Mouse (Mus musculus) cerebellum, adult 2 months (tissue): Measurements from ENCODE around the gene Arpin. TPM values are rescaled to one million over a fixed set of nuclear protein-coding genes. Genes with fewer than 3 reads are reported as not detected.

Experiments
- DNase-seq, 2 experiments: peaks; one replicate each; pipeline ENCODE4 v3.0.0; 2021
- H3K27ac ChIP-seq: fragments of 200-500 bp; 2 replicates; pipeline ENCODE4 v1.5.1; 2012; ENCODE audit warnings: low read length, control low read depth, inconsistent platforms; ENCODE audit not compliant: insufficient read depth
- H3K27me3 ChIP-seq: fragments of 200-500 bp; 2 replicates; pipeline ENCODE4 v1.6.1; 2012; ENCODE audit warnings: inconsistent platforms, mild to moderate bottlenecking, low read length, moderate library complexity; ENCODE audit not compliant: control insufficient read depth, insufficient read depth
- H3K4me1 ChIP-seq: fragments of 200-500 bp; 2 replicates; pipeline ENCODE4 v1.6.1; 2011; ENCODE audit warnings: low read length; ENCODE audit not compliant: control insufficient read depth, insufficient read depth
- H3K4me3 ChIP-seq: fragments of 200-500 bp; replicated peaks from 2 replicates; pipeline ENCODE3; 2011; ENCODE audit warnings: mild to moderate bottlenecking, low read depth, low read length, control low read depth; ENCODE audit not compliant: insufficient read depth
- CTCF ChIP-seq: fragments of 200-500 bp; IDR thresholded peaks from 2 replicates; pipeline ENCODE4 v1.5.1; 2011; ENCODE audit warnings: low read depth, mild to moderate bottlenecking, control low read depth, low read length, moderate library complexity, borderline replicate concordance; ENCODE audit not compliant: insufficient read depth
- POLR2A ChIP-seq: fragments of 200-500 bp; IDR thresholded peaks from 2 replicates; pipeline ENCODE4 v1.6.1; 2011; ENCODE audit warnings: low read length, control low read depth, borderline replicate concordance; ENCODE audit not compliant: insufficient read depth
- WGBS: fragments of 180-500 bp; shearing (Covaris S2); methylation state at CpG from one replicate; pipeline ENCODE4 v1.1.7; 2018; 5-methylcytosine and 5-hydroxymethylcytosine counted together
- polyA plus RNA-seq: library from polyadenylated mRNA; depleted of rRNA; stranded (reverse); fragments of >200 nt; gene quantifications from 2 replicates; pipeline ENCODE4 v1.2.3, GENCODE M21; 2012; rRNA removed

Arpin gene
- 22.5 and 22.8 TPM in 2 replicates for polyA plus RNA-seq

- H3K27ac ChIP-seq: peak within 1 kb of the TSS; percentile 29; the same call in 1 of the 2 replicates
- DNase-seq: peak; percentile 81 to 82
- H3K4me3 ChIP-seq: peak within 1 kb of the TSS; percentile 81
- WGBS: under 1% methylated on average over 32 of the region's 32 CpGs
- TF ChIP-seq POLR2A: no peak
- no peak for TF ChIP-seq CTCF
- no peaks in the 10 kb centered on the region for H3K27me3 ChIP-seq
- no peaks in the 10 kb centered on the region for H3K4me1 ChIP-seq
These were observed at the start of gene Arpin for GRCm38 (mm10) chr7:79934862-79935510. Arpin (minus strand) TSS chr7:79935359.

GRCm38 (mm10) chr7:79975316-79975715, 40.2 kb upstream of the Arpin start:
- no peak overlapping the region for H3K4me3 ChIP-seq
- TF ChIP-seq CTCF (no peak), POLR2A (no peak)
- H3K4me1 ChIP-seq: no peaks in the 10 kb centered on the region
- WGBS: 93% methylated on average over 2 of the region's 2 CpGs
- no peak overlapping the region for H3K27ac ChIP-seq
- DNase-seq: no peak
- H3K27me3 ChIP-seq: no peaks in the 10 kb centered on the region

GRCm38 (mm10) chr7:79972195-79972594, 37.0 kb upstream of the Arpin start:
- Histone ChIP-seq H3K4me1 (no peaks in the 10 kb centered on the region), H3K4me3 (no peak overlapping the region), H3K27me3 (no peaks in the 10 kb centered on the region), H3K27ac (no peak overlapping the region)
- no peak for DNase-seq
- 80% methylated on average over 5 of the region's 5 CpGs for WGBS
- no peak for TF ChIP-seq CTCF
- TF ChIP-seq POLR2A: no peak

GRCm38 (mm10) chr7:79970336-79970735, 35.2 kb upstream of the Arpin start:
- Histone ChIP-seq H3K4me3 (no peak overlapping the region), H3K27ac (no peak overlapping the region), H3K27me3 (no peaks in the 10 kb centered on the region), H3K4me1 (no peaks in the 10 kb centered on the region)
- TF ChIP-seq POLR2A (no peak), CTCF (no peak)
- DNase-seq: no peak
- 57% methylated on average over 1 of the region's 1 CpGs for WGBS

GRCm38 (mm10) chr7:79968326-79968725, 33.2 kb upstream of the Arpin start:
- 85% methylated on average over 6 of the region's 6 CpGs for WGBS
- Histone ChIP-seq H3K27ac (no peak overlapping the region), H3K4me1 (no peaks in the 10 kb centered on the region), H3K4me3 (no peak overlapping the region), H3K27me3 (no peaks in the 10 kb centered on the region)
- no peak for TF ChIP-seq POLR2A
- no peak for TF ChIP-seq CTCF
- no peak for DNase-seq

GRCm38 (mm10) chr7:79961600-79961999, 26.4 kb upstream of the Arpin start:
- no peak for DNase-seq
- TF ChIP-seq CTCF (no peak), POLR2A (no peak)
- no peak overlapping the region for H3K4me3 ChIP-seq
- H3K27me3 ChIP-seq: no peaks in the 10 kb centered on the region
- WGBS: 76% methylated on average over 1 of the region's 1 CpGs
- no peak overlapping the region for H3K27ac ChIP-seq
- no peaks in the 10 kb centered on the region for H3K4me1 ChIP-seq

GRCm38 (mm10) chr7:79956131-79956530, 21.0 kb upstream of the Arpin start:
- DNase-seq: no peak
- no peak overlapping the region for H3K4me3 ChIP-seq
- 89% methylated on average over 1 of the region's 1 CpGs for WGBS
- H3K4me1 ChIP-seq: no peaks in the 10 kb centered on the region
- no peak overlapping the region for H3K27ac ChIP-seq
- TF ChIP-seq CTCF (no peak), POLR2A (no peak)
- no peaks in the 10 kb centered on the region for H3K27me3 ChIP-seq

GRCm38 (mm10) chr7:79954890-79955289, 19.7 kb upstream of the Arpin start:
- H3K27ac ChIP-seq: no peak overlapping the region
- TF ChIP-seq CTCF: no peak
- no peaks in the 10 kb centered on the region for H3K4me1 ChIP-seq
- DNase-seq: no peak
- WGBS: 97% methylated on average over 1 of the region's 1 CpGs
- no peaks in the 10 kb centered on the region for H3K27me3 ChIP-seq
- H3K4me3 ChIP-seq: no peak overlapping the region
